Mouse (Mus musculus) MEL-GATA-1-ER (cell line): ENCODE data around the gene Ston1.

Source experiments
- DNase-seq: peaks from one replicate; pipeline ENCODE4 v3.0.0-alpha.2; 2012; ENCODE audit warnings: low read depth; ENCODE audit errors: extremely low read depth

Gene Ston1

DNA sequence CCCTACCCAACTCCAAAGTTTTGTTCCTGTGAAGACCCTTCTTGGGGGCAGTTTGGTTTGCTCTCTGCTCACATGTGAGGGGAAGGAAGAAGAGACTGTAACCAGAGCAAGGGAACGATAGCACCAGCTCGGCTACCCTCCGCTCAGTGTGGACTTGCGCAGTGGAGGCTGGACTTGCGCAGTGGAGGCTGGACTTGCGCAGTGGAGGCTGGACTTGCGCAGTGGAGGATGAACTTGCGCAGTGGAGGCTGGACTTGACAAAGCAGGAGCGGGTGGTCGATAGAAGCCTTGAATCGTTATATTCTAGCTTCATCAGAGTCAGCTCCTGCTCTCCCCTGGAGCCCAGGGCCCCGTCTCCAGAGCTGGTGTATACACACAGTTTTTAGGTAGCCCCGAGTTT is 27.9 kb downstream of the Ston1 start:
- DNase-seq: no peak

DNA sequence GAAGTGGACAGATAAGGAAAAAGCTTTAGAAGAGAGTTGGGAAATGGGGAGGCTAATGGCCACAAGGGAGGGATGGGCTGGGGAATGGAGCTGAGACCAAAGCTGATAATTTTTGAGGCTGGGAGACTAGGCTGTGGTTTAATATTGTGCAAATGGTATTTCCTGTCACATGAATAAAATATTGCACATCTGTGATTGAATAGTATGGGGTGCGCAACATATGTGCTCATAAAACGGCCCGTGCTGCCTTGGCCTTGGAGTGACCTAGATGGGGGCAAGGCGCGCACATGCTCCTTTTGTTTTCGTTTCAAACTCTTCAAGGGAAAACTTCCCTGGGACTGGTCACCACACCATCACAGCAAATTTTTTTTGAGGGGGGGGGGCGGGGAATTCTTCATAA is 28.4 kb downstream of the Ston1 start:
- DNase-seq: no peak

DNA sequence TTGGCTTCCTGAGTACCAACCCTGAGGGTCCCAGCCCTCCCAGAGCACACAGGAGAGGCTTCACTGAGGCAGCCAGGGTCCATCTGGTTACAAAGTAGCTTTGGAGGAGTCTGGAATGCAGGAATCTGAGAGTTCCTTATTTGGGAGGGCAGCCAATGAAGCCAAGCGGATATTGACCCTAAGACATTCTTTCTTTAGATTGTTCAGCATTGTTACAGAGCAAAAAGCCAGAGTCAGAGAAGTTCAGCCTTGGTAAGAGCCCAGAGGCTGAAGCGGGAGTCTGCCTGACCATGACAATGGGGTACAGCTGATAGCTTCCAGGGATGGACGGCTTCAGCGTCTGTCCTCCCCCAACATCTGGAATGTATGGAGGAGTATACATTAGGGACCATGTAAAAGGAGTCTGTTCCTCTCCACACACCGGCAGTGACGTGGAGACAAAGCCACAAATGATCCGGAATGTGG is 28.9 kb downstream of the Ston1 start:
- no peak for DNase-seq

DNA sequence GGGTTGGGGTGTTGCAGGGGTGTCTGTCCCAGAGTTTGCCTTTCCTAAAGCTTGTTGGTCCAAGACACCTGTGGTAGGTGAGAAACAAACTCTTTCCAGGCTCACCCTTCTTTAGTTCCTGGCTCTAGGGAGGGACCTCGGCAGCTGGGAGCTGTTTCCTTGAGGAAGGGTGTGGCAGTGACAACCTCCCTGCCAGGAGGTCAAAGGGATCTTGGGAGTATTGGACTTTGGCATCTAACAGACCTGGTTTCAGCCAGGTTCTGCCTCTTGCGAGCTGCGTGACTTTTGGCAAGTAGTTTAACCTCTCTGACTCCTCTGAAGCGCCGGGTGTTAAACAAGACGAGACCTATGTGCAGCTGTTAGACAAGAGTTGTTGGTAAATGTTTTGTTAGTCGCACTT is 29.7 kb downstream of the Ston1 start:
- no peak for DNase-seq

DNA sequence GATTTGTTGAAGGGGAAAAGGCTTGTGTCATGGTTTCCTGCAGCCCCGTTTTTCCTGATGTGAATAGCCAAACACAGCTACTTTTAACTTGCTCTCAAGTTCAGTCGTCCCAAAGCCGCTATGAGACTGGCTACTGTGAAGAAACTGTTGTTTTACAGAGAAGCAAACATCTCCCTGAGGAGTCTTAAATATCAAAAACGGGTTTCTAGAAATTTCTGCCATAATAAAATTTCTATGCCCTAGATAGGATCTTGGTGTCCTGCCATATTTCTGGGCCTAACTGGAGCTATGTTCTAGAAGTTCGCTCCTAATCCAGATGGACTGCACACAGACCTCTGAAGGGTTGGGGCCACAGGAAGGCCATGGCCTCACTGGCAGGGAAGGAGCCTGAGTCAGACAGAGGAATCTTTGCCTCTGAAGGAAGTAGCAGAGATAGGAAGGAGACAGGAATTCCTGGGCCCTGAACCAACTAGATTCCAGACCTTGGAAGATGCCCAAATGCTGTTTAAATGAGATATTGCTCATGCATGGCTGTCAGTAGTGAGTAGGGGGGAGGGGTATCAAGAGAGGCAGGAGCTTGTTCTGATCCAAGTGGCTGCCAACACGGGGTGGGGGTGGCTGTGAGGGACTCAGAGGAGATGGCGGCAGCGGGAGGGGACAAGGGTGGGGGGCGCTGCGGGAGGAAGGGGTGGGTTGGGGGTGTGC is 31.3 kb downstream of the Ston1 start:
- no peak for DNase-seq

DNA sequence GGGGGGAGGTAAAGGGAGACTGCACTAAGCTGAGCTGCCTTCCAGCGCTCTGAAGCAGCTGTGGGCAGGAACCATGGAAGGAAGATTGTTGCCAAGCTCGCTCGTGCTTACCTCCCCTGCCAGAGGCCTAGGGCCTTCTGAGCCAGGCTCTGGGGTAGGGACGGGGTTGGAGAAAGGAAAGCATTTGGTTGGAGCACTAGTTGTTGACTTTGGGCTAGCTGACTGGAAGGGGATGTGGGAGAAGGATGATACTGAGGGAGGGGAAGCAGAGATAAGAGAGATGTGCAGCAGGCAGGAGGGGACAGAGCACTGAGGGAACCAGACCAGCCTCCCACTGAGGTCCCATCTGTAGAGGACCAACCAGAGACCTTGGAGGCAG is 31.9 kb downstream of the Ston1 start:
- no peak for DNase-seq

DNA sequence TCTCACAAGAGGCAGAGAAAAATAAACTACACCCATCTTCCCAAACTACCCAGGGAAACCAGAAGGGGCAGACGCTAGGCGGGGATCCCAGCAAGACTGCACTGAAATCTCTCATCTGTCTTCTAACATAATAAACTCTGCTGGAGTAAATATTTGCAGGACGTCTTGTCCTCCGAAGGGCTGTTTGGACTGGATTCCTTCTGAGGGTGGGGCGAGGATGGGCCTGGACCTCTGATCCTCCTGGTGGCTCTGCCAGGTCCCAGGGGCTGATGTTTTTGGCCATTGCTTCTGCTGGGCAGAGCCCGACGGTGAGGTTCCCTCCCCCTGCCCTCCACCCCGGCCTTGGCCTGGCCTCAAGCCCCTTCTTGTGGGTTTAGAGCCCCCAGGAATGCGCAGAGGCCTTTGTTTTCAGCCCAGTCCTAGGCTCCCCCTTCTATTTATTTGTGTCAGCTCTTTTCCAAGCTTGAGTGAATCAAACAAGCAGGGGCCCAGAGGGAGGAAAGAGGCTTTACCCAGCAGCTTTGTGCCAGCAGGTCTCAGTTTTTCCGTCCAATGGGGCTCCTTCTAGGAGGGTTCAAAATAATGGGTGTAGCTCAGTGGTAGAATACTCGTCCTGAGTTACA is 32.6 kb downstream of the Ston1 start:
- no peak for DNase-seq

DNA sequence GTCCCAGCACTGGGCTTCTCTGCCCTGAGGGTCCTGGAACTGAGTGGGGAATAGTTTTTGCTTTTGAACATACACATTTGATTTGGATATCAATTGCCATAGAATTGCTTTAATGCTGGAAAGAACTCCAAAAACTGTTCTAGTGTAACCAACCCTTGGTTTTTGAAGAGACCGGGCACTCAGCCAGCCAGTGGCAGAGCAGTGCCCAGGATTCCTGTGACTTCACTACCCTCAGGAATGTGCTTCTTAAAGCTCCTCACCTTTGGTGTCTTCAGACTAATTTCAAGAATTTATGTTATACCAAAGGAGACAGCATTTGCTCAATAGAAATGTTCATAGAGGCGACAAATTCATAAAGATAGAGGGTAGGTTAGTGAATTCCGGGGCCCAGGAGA is 33.1 kb downstream of the Ston1 start:
- no peak for DNase-seq

DNA sequence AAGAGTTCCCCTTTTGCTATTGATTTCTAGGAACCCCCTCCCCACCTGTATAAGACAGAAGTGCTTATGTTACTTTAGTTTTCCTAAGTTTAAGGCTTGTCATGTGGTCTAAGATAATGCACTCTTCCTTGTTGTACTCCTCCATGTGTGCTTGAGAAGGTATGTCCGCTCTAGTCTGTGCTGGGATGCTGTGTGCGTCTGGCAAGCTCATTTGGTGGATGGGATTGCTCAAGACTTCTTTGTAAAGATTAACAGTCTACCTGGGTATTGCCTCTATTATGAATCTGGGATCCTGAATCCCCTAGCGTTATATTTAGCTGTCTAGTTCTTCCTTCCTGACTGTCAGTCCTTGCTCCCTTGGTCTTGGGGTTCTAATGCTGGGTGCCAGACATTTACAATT is 35.1 kb downstream of the Ston1 start:
- no peak for DNase-seq

DNA sequence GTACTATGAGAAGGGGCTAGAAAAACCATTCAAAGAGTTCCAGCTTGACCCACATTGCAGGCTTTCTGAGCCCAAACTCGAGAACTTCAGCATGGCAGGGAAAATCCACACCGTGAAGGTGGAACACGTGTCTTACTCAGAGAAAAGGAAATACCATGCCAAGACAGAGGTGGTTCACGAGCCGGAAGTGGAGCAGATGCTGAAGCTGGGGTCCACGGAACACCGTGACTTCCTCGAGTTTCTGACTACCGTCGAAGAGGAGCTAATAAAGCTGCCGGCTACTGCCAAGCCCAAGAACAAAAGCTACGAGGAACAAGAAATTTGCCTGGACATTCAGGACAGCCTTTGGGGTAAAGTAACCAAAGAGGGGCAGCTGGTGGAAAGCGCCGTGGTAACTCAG is 38.6 kb downstream of the Ston1 start:
- DNase-seq: no peak

DNA sequence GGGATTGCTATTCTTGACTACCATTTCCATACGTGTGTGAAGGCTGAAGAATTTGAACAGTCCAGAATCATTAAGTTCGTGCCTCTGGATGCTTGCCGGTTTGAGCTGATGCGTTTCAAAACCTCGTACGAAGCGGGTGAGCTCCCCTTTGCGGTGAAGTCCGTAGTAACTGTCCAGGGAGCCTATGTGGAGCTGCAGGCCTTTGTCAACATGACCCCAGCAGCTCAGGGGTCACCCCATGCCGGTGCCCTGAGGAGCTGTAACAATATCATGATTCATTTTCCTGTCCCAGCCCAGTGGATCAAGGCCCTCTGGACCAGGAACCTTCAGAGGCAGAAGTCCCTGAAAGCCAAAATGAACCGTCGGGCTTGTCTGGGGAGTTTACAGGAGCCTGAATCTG is 39.1 kb downstream of the Ston1 start:
- DNase-seq: no peak

DNA sequence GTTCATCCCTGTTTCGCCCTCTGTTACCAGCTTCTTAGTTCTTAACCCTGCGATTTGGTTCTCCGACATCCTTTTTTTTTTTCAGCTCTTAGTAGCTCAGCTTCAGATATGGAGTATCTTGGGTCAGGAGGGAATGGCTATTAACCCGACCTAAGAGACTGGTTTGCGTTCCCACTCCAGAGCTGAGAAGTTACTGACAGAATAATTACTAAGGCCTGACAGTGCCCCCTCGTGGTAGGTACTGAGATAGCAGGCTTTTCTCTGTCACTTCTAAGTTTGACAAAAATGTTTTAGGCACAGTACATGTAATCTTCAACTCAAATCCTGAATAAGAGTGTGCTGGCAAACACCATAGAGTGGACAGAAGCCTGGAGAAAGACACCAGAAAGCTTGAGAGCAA is 43.5 kb downstream of the Ston1 start:
- DNase-seq: peak; percentile 29

DNA sequence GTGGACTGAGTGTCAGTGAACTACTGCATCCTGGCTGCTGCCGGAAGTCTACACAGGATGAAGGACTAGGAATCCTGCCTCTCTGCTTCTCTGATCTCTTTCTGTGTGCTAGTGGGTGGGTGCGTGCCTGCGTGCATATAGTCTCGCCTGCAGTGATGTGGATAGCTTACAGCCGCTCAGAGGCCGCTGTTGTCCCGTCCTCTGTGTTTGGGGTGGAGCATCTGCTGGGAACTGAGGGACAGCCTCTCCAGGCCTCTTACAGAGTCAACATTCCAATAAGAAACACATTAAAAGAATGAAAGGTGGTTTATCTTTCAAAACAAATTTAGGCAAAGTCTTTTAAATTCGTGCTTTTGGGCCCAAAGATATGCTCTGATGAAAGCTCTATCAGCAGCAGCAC is 44.4 kb downstream of the Ston1 start:
- no peak for DNase-seq

DNA sequence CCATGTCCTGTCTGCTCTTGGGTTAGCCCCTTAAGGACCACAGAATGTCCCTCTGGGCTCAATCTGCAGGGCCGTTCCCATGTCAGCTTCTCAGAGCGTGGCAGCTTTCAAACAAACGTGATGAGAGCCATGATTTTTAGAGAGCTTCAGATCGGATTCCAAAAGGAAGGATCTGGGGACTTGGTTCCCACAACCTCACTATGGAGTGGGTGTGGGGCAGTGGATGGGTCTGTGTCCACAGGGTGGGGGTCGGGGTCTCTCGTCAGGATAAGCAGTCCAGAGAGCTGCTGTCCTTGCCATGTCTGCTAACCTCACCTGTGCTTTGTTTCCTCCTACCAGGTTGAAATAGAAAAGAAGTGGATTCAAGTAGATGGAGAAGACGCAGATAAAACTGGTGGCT is 47.4 kb downstream of the Ston1 start:
- DNase-seq: no peak

DNA sequence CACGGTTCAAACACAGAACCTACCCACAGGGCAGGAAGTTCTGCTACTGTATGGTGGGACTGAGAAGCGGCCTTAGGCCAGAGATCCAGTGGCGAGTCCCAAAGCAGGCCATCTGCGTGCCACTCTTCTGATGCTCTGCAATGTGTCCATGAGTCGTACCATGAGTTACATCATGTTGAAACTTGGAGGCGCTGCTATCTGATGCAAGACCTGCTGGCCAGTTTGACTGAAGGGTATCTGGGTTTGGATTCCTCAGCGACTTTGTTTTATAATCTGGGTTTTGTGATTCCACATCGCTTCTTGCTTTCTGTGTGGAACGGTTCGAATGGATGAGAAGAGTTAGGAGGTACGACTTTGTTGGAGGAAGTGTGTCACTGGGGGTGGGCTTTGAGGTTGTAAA is 47.8 kb downstream of the Ston1 start:
- DNase-seq: no peak

DNA sequence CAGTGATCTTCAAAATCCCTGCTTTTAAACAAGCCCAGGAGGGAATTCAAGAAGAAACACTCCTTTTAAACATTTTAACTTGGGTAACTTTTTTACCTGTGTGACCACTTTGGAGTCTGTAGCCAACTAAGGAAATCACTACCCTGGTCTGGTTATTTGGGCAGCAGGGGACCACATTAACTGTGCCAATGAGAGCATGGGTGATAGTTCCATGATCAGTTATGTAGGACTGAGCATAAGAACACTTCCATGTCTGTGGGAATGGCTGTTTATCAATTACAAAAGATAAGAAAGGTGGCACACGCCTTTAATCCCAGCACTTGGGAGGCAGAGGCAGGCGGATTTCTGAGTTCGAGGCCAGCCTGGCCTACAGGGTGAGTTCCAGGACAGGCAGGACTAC is 49.7 kb downstream of the Ston1 start:
- DNase-seq: no peak

DNA sequence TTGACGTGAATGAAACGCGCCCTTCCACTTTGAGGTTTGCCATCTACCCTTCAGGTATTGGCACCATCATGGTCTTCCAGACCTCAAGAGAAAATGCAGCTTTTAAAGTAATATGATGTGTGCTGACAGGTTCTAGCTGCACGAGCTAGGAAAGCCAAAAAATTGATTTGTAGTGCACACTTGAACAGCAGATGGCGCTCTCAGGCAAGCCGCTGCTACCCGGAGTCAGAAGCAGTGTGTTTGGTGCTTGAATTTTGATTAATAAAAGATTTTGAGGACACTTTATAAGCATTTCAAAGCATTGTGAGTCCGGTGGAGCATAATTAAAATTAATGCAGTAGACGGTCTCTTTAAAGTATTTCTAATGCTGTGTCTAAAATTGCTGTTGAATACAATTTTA is 54.5 kb downstream of the Ston1 start:
- DNase-seq: peak; percentile 22

DNA sequence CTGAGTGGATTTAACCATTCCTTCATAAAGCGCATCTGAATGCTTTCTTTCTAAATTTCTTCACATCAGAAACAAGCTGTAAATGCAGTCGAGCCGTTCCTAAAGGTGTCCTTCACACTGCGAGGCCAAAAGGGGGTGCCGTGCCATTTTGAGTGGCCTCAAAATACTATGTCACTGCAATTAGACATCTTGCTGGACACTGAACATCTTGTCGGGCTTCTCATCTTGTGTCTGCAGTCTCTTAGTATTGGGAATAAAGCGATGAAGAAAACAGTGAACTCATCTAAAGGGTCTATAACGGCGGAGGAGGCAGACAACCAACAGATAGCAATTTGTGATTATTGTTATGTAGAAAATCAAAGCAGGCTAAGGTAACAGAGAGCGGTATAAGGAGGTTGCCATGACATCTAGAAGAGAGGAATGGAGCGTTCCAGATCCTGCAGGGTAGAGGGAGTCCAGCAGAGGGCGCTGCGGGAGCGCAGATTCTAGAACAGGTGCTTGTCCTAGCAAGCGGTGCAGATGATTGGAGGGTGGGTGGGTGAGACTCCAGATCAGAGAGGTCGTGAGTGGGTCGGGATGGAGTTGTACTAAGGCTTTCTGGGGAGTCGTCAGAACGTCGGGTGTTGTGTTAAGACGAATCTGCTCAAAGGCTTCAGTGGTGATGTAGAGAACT is 55.4 kb downstream of the Ston1 start:
- DNase-seq: peak; percentile 28

DNA sequence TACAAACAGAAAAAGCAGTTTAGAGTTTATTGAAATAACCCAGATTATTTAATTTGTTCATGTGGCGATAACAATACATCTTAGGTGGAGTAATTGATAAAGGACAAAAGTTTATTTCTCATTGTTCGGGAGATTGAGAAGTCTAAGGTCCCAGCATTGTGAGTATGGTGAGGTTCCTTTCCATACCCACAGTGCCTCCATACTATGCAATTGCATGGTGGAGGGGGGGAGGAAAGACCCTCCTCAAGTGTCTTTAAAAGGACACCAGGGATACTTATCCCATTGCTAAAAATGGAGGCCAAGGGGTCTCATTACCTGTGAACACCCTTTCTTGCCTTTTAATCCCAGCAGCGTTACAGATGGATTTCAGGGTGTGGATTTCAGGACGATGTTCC is 55.9 kb downstream of the Ston1 start:
- no peak for DNase-seq

DNA sequence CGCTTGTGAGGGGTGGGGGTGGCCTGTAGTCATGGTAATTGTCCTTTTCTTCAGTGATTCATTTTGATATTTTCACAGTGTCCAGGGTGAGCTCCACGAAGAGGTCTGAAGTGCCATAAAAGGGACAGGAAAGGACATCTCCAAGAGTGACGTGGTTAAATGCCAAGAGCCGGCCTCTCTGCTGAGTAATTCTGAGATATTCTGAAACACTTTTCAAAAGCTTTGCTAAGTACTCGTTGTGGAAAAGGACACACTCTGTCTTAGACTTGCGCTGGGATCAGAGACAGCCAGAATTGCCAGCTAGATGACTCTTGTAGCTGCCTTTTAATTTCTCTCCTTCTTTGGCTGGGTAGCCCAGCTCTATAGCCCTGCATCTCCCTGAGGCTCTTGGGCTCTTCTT is 61.0 kb downstream of the Ston1 start:
- no peak for DNase-seq

DNA sequence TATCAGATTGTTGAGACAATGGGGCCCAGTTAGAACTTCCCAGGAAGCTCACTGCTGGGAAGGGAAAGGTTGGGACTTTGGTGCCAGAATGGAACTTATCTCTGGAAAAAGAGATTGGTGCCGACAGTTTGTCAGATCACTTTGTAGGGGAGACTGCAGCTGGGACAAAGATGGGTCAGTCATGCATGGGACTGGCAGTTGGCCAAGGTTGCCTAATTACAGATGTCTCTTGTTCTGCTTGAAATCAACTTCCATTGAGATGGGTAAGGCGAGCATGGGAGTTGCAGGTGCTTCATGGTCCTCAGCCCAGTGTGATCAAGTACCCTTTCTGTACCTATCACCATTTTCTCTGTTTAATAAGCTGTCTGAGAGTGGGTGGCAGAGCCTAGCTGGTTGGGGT is 68.6 kb downstream of the Ston1 start:
- DNase-seq: no peak

DNA sequence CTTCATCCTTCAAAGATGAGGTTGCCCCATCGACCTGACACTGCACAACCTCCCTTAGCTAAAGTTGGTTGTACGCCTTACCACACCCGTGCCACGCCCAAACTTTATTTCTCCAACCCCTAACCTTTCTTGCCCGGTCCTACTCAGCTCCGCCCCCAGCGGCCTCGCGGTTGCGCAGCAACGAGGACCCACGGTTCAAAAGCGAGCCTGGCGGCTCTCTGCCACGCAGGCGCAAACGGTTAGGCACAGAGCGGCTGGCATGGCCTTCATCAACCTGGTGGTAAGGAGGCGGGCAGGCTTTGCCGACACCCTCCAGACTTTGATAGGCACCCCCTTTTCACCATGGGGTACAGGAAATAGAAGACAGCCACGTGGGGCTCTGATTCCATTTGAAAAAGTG is 71.0 kb downstream of the Ston1 start, which contains the start of gene Gtf2a1l:
Gene Gtf2a1l, plus strand, starts transcription at position 209 of the 400 bp plus-strand sequence.
- DNase-seq: no peak

DNA sequence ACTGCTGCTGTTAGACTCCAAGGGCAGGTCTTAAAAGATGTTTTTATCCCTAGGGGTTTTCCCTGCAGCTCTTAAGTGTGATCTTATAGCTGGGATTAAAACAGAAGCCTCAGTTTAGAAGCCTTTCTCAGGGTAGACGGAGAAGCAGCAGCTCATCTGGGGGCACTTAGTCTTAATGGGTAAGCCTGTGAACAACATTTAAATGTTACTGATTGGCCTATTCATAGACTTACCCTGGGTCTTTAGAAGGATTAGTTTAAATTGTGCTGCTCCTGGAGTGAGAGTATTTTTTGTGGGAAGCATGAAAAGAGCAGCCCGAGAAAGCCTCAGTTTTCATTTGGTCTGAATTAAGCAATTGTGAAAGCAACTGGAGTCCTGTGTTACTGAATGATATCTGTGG is 72.4 kb downstream of the Ston1 start:
- DNase-seq: no peak
